Mouse (Mus musculus) hindbrain, embryonic 13.5 days (tissue): ENCODE results near the gene Cmbl. TPM values are rescaled to one million over a fixed set of nuclear protein-coding genes. Genes with fewer than 3 reads are reported as not detected.
A peak's percentile ranks its signal among the peaks of the same experiment; 100 is the strongest.

Source experiments
- ATAC-seq: fragments of 200-750 bp; cut with Nextera tagmentation; 2 replicates; pipeline ENCODE4 v1.8.0; 2017; ENCODE audit warnings: moderate TSS enrichment; ENCODE audit not compliant: low FRiP score
- H3K27ac ChIP-seq: fragments of 300-500 bp; sonication (generic); 2 replicates; pipeline ENCODE4 v1.5.1; 2015; ENCODE audit warnings: inconsistent platforms, mild to moderate bottlenecking, moderate library complexity
- H3K27me3 ChIP-seq: fragments of 300-500 bp; sonication (generic); 2 replicates; pipeline ENCODE4 v1.6.1; 2015; ENCODE audit warnings: mild to moderate bottlenecking, inconsistent platforms
- H3K36me3 ChIP-seq: fragments of 300-500 bp; sonication (generic); 2 replicates; pipeline ENCODE4 v1.6.1; 2015; ENCODE audit warnings: mild to moderate bottlenecking, inconsistent platforms
- H3K4me1 ChIP-seq: fragments of 300-500 bp; sonication (generic); replicated peaks from 2 replicates; pipeline ENCODE4 v1.6.1; 2015; ENCODE audit warnings: inconsistent platforms
- H3K4me2 ChIP-seq: fragments of 300-500 bp; sonication (generic); 2 replicates; pipeline ENCODE4 v1.6.1; 2015; ENCODE audit warnings: inconsistent platforms, mild to moderate bottlenecking, moderate library complexity
- H3K4me3 ChIP-seq: fragments of 300-500 bp; sonication (generic); 2 replicates; pipeline ENCODE4 v1.5.1; 2015; ENCODE audit warnings: mild to moderate bottlenecking, inconsistent platforms
- H3K9ac ChIP-seq: fragments of 300-500 bp; sonication (generic); 2 replicates; pipeline ENCODE4 v1.6.1; 2015; ENCODE audit warnings: mild to moderate bottlenecking, inconsistent platforms
- H3K9me3 ChIP-seq: fragments of 300-500 bp; sonication (generic); 2 replicates; pipeline ENCODE4 v1.6.1; 2016; ENCODE audit warnings: inconsistent platforms
- WGBS: fragments of 180-500 bp; shearing (Covaris S2); methylation state at CpG from one replicate; pipeline ENCODE4 v1.1.7; 2015; 5-methylcytosine and 5-hydroxymethylcytosine counted together
- polyA plus RNA-seq: library from polyadenylated mRNA; unstranded; fragments of >200 nt; fragmentation: Nextera tagmentation; extraction: Ambion mirVana; gene quantifications from 2 replicates; pipeline ENCODE4 v1.2.1, GENCODE M21; 2015

The Cmbl gene
- polyA plus RNA-seq, 1 experiment from 2014 or later: 5.9 TPM

GRCm38 (mm10) chr15:31588989-31589640 is 23.9 kb downstream of the Cmbl start:
- Histone ChIP-seq H3K36me3 (peaks cover 52% of the 10 kb centered on the region), H3K4me1 (no peaks in the 10 kb centered on the region), H3K9ac (no peak overlapping the region), H3K27ac (no peak overlapping the region), H3K27me3 (no peaks in the 10 kb centered on the region), H3K4me2 (no peak overlapping the region), H3K9me3 (no peaks in the 10 kb centered on the region), H3K4me3 (no peak overlapping the region)
- ATAC-seq: 0 out of 2 replicates have a peak, but pooled peaks have one; percentile 19
- WGBS: 69% methylated on average over 8 of the region's 8 CpGs

- peaks cover 63% of the 10 kb centered on the region for H3K36me3 ChIP-seq
- no peak overlapping the region for H3K4me2 ChIP-seq
- no peak for ATAC-seq
- no peak overlapping the region for H3K4me3 ChIP-seq
- WGBS: 92% methylated on average over 5 of the region's 5 CpGs
- H3K9ac ChIP-seq: no peak overlapping the region
- H3K4me1 ChIP-seq: no peaks in the 10 kb centered on the region
- H3K27ac ChIP-seq: no peak overlapping the region
- no peaks in the 10 kb centered on the region for H3K9me3 ChIP-seq
- no peaks in the 10 kb centered on the region for H3K27me3 ChIP-seq
These were observed 25.0 kb downstream of the Cmbl start for GRCm38 (mm10) chr15:31590176-31590575.

- no peaks in the 10 kb centered on the region for H3K4me1 ChIP-seq
- H3K4me2 ChIP-seq: no peak overlapping the region
- H3K9me3 ChIP-seq: no peaks in the 10 kb centered on the region
- peaks cover 77% of the 10 kb centered on the region for H3K36me3 ChIP-seq
- no peaks in the 10 kb centered on the region for H3K27me3 ChIP-seq
- WGBS: 84% methylated on average over 8 of the region's 8 CpGs
- no peak for ATAC-seq
- no peak overlapping the region for H3K9ac ChIP-seq
- H3K27ac ChIP-seq: no peak overlapping the region
- H3K4me3 ChIP-seq: no peak overlapping the region
These were observed 27.3 kb downstream of the Cmbl start for GRCm38 (mm10) chr15:31592531-31592930.

- Histone ChIP-seq H3K4me2 (no peak overlapping the region), H3K9me3 (no peaks in the 10 kb centered on the region), H3K4me3 (no peak overlapping the region), H3K36me3 (peaks cover 73% of the 10 kb centered on the region), H3K27ac (no peak overlapping the region), H3K4me1 (peaks cover 7% of the 10 kb centered on the region), H3K9ac (no peak overlapping the region), H3K27me3 (no peaks in the 10 kb centered on the region)
- ATAC-seq: no peak
- 94% methylated on average over 14 of the region's 14 CpGs for WGBS
These were observed 29.1 kb downstream of the Cmbl start for GRCm38 (mm10) chr15:31594260-31594659.

- no peak overlapping the region for H3K4me2 ChIP-seq
These were observed 30.5 kb downstream of the Cmbl start for GRCm38 (mm10) chr15:31595651-31596050.

GRCm38 (mm10) chr15:31599834-31600233 is 34.6 kb downstream of the Cmbl start:
- Histone ChIP-seq H3K4me2 (peak overlapping the region; percentile 99), H3K4me3 (peak overlapping the region; percentile 95; the same call in 1 of the 2 replicates), H3K9me3 (no peaks in the 10 kb centered on the region), H3K27ac (no peak overlapping the region), H3K36me3 (peaks cover 17% of the 10 kb centered on the region), H3K27me3 (no peaks in the 10 kb centered on the region), H3K9ac (peak overlapping the region; percentile 96), H3K4me1 (peaks cover 36% of the 10 kb centered on the region)
- no peak for ATAC-seq
- WGBS: 80% methylated on average over 4 of the region's 4 CpGs

More at GRCm38 (mm10) chr15:31595651-31596050, 30.5 kb downstream of the Cmbl start:
- H3K36me3 ChIP-seq: peaks cover 59% of the 10 kb centered on the region
- no peak for ATAC-seq
- no peak overlapping the region for H3K27ac ChIP-seq
- no peaks in the 10 kb centered on the region for H3K27me3 ChIP-seq
- no peaks in the 10 kb centered on the region for H3K9me3 ChIP-seq
- no peak overlapping the region for H3K9ac ChIP-seq
- no peak overlapping the region for H3K4me3 ChIP-seq
- peaks cover 21% of the 10 kb centered on the region for H3K4me1 ChIP-seq
- 97% methylated on average over 7 of the region's 7 CpGs for WGBS

GRCm38 (mm10) chr15:31601279-31601645 is 36.1 kb downstream of the Cmbl start:
- peak; percentile 77 for ATAC-seq
- Histone ChIP-seq H3K36me3 (peaks cover 5% of the 10 kb centered on the region), H3K9ac (peak overlapping the region; percentile 96), H3K4me1 (peaks cover 36% of the 10 kb centered on the region), H3K27ac (peak overlapping the region; percentile 95), H3K4me3 (peak overlapping the region; percentile 95), H3K9me3 (no peaks in the 10 kb centered on the region), H3K4me2 (peak overlapping the region; percentile 99), H3K27me3 (no peaks in the 10 kb centered on the region)
- under 1% methylated on average over 33 of the region's 33 CpGs for WGBS

GRCm38 (mm10) chr15:31601646-31602374 is 36.6 kb downstream of the Cmbl start, which contains the start of the genes Cct5 and Fam173b:
Gene Cct5, minus strand, starts transcription at chr15:31601804.
Gene Fam173b, plus strand, starts transcription at chr15:31601852.
- Histone ChIP-seq H3K9me3 (no peaks in the 10 kb centered on the region), H3K36me3 (peaks cover 5% of the 10 kb centered on the region), H3K4me1 (peaks cover 38% of the 10 kb centered on the region), H3K27ac (peak within 1 kb of the TSS; percentile 95), H3K4me2 (peak within 1 kb of the TSS; percentile 99), H3K9ac (peak within 1 kb of the TSS; percentile 96), H3K27me3 (no peaks in the 10 kb centered on the region), H3K4me3 (peak within 1 kb of the TSS; percentile 95)
- WGBS: under 1% methylated on average over 63 of the region's 63 CpGs
- ATAC-seq: peak; percentile 94

GRCm38 (mm10) chr15:31602426-31602825 is 37.2 kb downstream of the Cmbl start:
- Histone ChIP-seq H3K36me3 (no peaks in the 10 kb centered on the region; the same call in 1 of the 2 replicates), H3K4me3 (peak overlapping the region; percentile 95), H3K27me3 (no peaks in the 10 kb centered on the region), H3K9ac (peak overlapping the region; percentile 96), H3K4me2 (peak overlapping the region; percentile 55), H3K4me1 (peaks cover 41% of the 10 kb centered on the region), H3K27ac (peak overlapping the region; percentile 95), H3K9me3 (no peaks in the 10 kb centered on the region)
- peak; percentile 82 for ATAC-seq
- 7% methylated on average over 15 of the region's 15 CpGs for WGBS

- WGBS: 87% methylated on average over 13 of the region's 13 CpGs
- Histone ChIP-seq H3K4me1 (peaks cover 41% of the 10 kb centered on the region), H3K27me3 (no peaks in the 10 kb centered on the region), H3K4me2 (peak overlapping the region; percentile 55), H3K36me3 (no peaks in the 10 kb centered on the region), H3K4me3 (peak overlapping the region; percentile 95), H3K9me3 (no peaks in the 10 kb centered on the region), H3K9ac (peak overlapping the region; percentile 96), H3K27ac (peak overlapping the region; percentile 95; the same call in 1 of the 2 replicates)
- ATAC-seq: no peak
These were observed 37.9 kb downstream of the Cmbl start for GRCm38 (mm10) chr15:31603113-31603512.

GRCm38 (mm10) chr15:31606821-31607220 is 41.6 kb downstream of the Cmbl start:
- WGBS: 70% methylated on average over 6 of the region's 6 CpGs
- no peaks in the 10 kb centered on the region; the same call in 1 of the 2 replicates for H3K36me3 ChIP-seq
- H3K9me3 ChIP-seq: no peaks in the 10 kb centered on the region
- no peak overlapping the region for H3K27ac ChIP-seq
- no peak overlapping the region for H3K4me2 ChIP-seq
- no peak overlapping the region; the same call in 1 of the 2 replicates for H3K9ac ChIP-seq
- no peak overlapping the region for H3K4me3 ChIP-seq
- ATAC-seq: no peak
- no peaks in the 10 kb centered on the region for H3K27me3 ChIP-seq
- H3K4me1 ChIP-seq: peaks cover 16% of the 10 kb centered on the region

GRCm38 (mm10) chr15:31611027-31611426 is 45.8 kb downstream of the Cmbl start:
- Histone ChIP-seq H3K36me3 (peaks cover 8% of the 10 kb centered on the region; the same call in 1 of the 2 replicates), H3K4me3 (no peak overlapping the region), H3K27ac (no peak overlapping the region), H3K4me2 (no peak overlapping the region), H3K27me3 (no peaks in the 10 kb centered on the region), H3K4me1 (peaks cover 5% of the 10 kb centered on the region; the same call in 1 of the 2 replicates), H3K9me3 (no peaks in the 10 kb centered on the region), H3K9ac (no peak overlapping the region)
- ATAC-seq: peak; percentile 75; the same call in 1 of the 2 replicates
- 68% methylated on average over 3 of the region's 3 CpGs for WGBS
